Mouse (Mus musculus) hindbrain, embryonic 15.5 days (tissue): ENCODE measurements around the gene Fam71f2. TPM values are rescaled to one million over a fixed set of nuclear protein-coding genes. Genes with fewer than 3 reads are reported as not detected.

ENCODE experiments used
- ATAC-seq: fragments of 200-750 bp; cut with Nextera tagmentation; 2 replicates; pipeline ENCODE4 v1.8.0; 2017; ENCODE audit warnings: low read depth, moderate number of reproducible peaks, moderate TSS enrichment; ENCODE audit not compliant: low FRiP score
- H3K27ac ChIP-seq: fragments of 300-500 bp; sonication (generic); replicated peaks from 2 replicates; pipeline ENCODE4 v1.5.1; 2015; ENCODE audit warnings: mild to moderate bottlenecking, inconsistent platforms
- H3K27me3 ChIP-seq: fragments of 300-500 bp; sonication (generic); 2 replicates; pipeline ENCODE4 v1.6.1; 2015; ENCODE audit warnings: control low read depth, inconsistent platforms
- H3K36me3 ChIP-seq: fragments of 300-500 bp; sonication (generic); 2 replicates; pipeline ENCODE4 v1.6.1; 2015; ENCODE audit warnings: control low read depth, inconsistent platforms
- H3K4me1 ChIP-seq: fragments of 300-500 bp; sonication (generic); replicated peaks from 2 replicates; pipeline ENCODE4 v1.6.1; 2015; ENCODE audit warnings: control low read depth, inconsistent platforms
- H3K4me2 ChIP-seq: fragments of 300-500 bp; sonication (generic); 2 replicates; pipeline ENCODE4 v1.6.1; 2015; ENCODE audit warnings: moderate library complexity, mild to moderate bottlenecking, inconsistent platforms
- H3K4me3 ChIP-seq: fragments of 300-500 bp; sonication (generic); 2 replicates; pipeline ENCODE4 v1.5.1; 2015; ENCODE audit warnings: mild to moderate bottlenecking, inconsistent platforms
- H3K9ac ChIP-seq: fragments of 300-500 bp; sonication (generic); 2 replicates; pipeline ENCODE4 v1.6.1; 2015; ENCODE audit warnings: inconsistent platforms
- H3K9me3 ChIP-seq: fragments of 300-500 bp; sonication (generic); 2 replicates; pipeline ENCODE4 v1.6.1; 2016; ENCODE audit warnings: control low read depth, inconsistent platforms
- WGBS: fragments of 180-500 bp; shearing (Covaris S2); methylation state at CpG from one replicate; pipeline ENCODE4 v1.1.7; 2015; 5-methylcytosine and 5-hydroxymethylcytosine counted together
- polyA plus RNA-seq: library from polyadenylated mRNA; unstranded; fragments of >200 nt; fragmentation: Nextera tagmentation; extraction: Ambion mirVana; gene quantifications from 2 replicates; pipeline ENCODE4 v1.2.1, GENCODE M21; 2015

Fam71f2 gene
- 0.41 and 0.51 TPM in 2 replicates for polyA plus RNA-seq

GRCm38 (mm10) chr6:29279293-29279692 lies at the start of gene Fam71f2:
Fam71f2 (plus strand) TSS chr6:29279593.
- Histone ChIP-seq H3K27ac (no peak within 1 kb of the TSS), H3K4me1 (peaks cover 2% of the 10 kb centered on the region; the same call in 1 of the 2 replicates), H3K36me3 (no peaks in the 10 kb centered on the region), H3K4me2 (no peak within 1 kb of the TSS), H3K4me3 (no peak within 1 kb of the TSS), H3K9me3 (no peaks in the 10 kb centered on the region), H3K27me3 (no peaks in the 10 kb centered on the region), H3K9ac (no peak within 1 kb of the TSS)
- ATAC-seq = no peak
- WGBS = 91% methylated on average over 8 of the region's 8 CpGs

- no peak overlapping the region for H3K4me3 ChIP-seq
- H3K9me3 ChIP-seq = no peaks in the 10 kb centered on the region
- no peak overlapping the region for H3K27ac ChIP-seq
- H3K27me3 ChIP-seq = no peaks in the 10 kb centered on the region
- no peaks in the 10 kb centered on the region for H3K4me1 ChIP-seq
- H3K36me3 ChIP-seq = no peaks in the 10 kb centered on the region
- H3K9ac ChIP-seq = no peak overlapping the region
- no peak for ATAC-seq
- no peak overlapping the region for H3K4me2 ChIP-seq
- 67% methylated on average over 6 of the region's 6 CpGs for WGBS
Measured at GRCm38 (mm10) chr6:29230386-29230785, 49.0 kb upstream of the Fam71f2 start.

GRCm38 (mm10) chr6:29231799-29232198 lies 47.6 kb upstream of the Fam71f2 start:
- Histone ChIP-seq H3K4me2 (no peak overlapping the region), H3K36me3 (no peaks in the 10 kb centered on the region), H3K4me1 (no peaks in the 10 kb centered on the region), H3K27ac (no peak overlapping the region), H3K9me3 (no peaks in the 10 kb centered on the region), H3K9ac (no peak overlapping the region), H3K4me3 (no peak overlapping the region), H3K27me3 (no peaks in the 10 kb centered on the region)
- WGBS = 77% methylated on average over 3 of the region's 3 CpGs
- no peak for ATAC-seq

DNA sequence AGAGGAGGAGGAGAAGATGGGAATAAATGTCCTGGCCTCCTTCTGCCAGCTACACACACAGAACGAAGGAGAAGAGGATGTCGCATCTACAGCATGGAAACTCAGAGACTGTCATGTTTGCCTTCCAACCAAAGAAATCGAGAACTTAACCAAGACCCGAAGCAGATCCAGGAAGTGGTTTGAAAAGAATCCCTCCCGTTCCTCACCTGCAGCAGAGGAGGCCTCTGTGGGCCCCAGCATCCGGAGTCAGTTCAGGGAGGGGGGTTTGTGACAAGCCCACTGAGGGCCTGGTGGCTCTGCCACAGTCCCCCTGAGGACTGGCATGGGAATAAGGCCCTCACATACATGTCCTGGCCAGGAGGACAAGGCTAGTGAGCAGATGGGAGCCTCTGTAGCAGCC lies 47.1 kb upstream of the Fam71f2 start:
- no peak overlapping the region for H3K4me3 ChIP-seq

DNA sequence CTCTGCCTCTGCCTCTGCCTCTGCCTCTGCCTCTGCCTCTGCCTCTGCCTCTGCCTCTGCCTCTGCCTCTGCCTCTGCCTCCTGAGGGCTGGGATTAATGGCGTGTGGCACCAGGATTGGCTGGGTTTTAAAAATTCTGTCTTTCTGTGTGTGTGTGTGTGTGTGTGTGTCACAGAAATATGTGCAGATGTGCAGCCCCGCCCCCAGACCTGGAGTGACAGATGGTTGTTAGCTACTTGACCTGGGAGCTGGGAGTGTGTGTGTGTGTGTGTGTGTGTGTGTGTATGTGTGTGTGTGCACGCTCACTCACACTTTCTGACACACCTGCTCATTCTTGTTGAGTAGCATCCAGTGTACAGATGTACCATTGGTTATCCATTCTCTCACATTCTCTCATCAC lies 45.7 kb upstream of the Fam71f2 start:
- H3K9me3 ChIP-seq = no peaks in the 10 kb centered on the region
- 68% methylated on average over 3 of the region's 3 CpGs for WGBS
- no peak overlapping the region for H3K4me2 ChIP-seq
- H3K9ac ChIP-seq = no peak overlapping the region
- no peaks in the 10 kb centered on the region for H3K4me1 ChIP-seq
- no peak for ATAC-seq
- no peaks in the 10 kb centered on the region for H3K27me3 ChIP-seq
- no peak overlapping the region for H3K4me3 ChIP-seq
- H3K36me3 ChIP-seq = no peaks in the 10 kb centered on the region
- H3K27ac ChIP-seq = no peak overlapping the region

More for the DNA sequence above, 47.1 kb upstream of the Fam71f2 start:
- 82% methylated on average over 6 of the region's 6 CpGs for WGBS
- Histone ChIP-seq H3K4me2 (no peak overlapping the region), H3K27me3 (no peaks in the 10 kb centered on the region), H3K9ac (no peak overlapping the region), H3K9me3 (no peaks in the 10 kb centered on the region), H3K36me3 (no peaks in the 10 kb centered on the region), H3K27ac (no peak overlapping the region), H3K4me1 (no peaks in the 10 kb centered on the region)
- ATAC-seq = no peak

GRCm38 (mm10) chr6:29234272-29234671 lies 45.1 kb upstream of the Fam71f2 start:
- 48% methylated on average over 8 of the region's 8 CpGs for WGBS
- Histone ChIP-seq H3K4me1 (no peaks in the 10 kb centered on the region), H3K9me3 (no peaks in the 10 kb centered on the region), H3K4me3 (no peak overlapping the region), H3K27me3 (no peaks in the 10 kb centered on the region), H3K36me3 (no peaks in the 10 kb centered on the region), H3K4me2 (no peak overlapping the region), H3K9ac (no peak overlapping the region), H3K27ac (no peak overlapping the region)
- ATAC-seq = no peak

DNA sequence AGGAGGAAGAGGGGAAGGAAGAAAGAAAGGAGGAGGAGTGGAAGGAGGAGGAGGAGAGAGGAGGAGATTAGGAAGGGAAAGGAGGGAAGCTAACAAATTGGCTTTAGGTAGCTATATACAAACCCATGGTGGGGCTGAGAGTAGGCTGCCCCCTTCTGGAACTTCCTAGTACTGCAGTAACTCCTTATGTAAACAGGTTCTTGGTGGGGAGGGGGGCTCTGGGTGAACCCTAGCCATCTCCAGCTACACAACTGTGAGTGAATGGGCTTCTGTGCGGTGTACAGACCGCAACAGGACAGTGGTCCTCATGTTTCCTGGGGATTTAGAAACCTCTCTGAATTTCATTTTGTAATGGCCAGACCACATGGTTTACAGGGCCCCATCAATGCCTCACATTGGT lies 38.6 kb upstream of the Fam71f2 start:
- no peaks in the 10 kb centered on the region for H3K9me3 ChIP-seq
- H3K36me3 ChIP-seq = no peaks in the 10 kb centered on the region
- no peak overlapping the region for H3K4me3 ChIP-seq
- H3K27me3 ChIP-seq = no peaks in the 10 kb centered on the region
- H3K9ac ChIP-seq = no peak overlapping the region
- no peaks in the 10 kb centered on the region for H3K4me1 ChIP-seq
- ATAC-seq = no peak
- H3K4me2 ChIP-seq = no peak overlapping the region
- 25% methylated on average over 2 of the region's 2 CpGs for WGBS
- no peak overlapping the region for H3K27ac ChIP-seq

DNA sequence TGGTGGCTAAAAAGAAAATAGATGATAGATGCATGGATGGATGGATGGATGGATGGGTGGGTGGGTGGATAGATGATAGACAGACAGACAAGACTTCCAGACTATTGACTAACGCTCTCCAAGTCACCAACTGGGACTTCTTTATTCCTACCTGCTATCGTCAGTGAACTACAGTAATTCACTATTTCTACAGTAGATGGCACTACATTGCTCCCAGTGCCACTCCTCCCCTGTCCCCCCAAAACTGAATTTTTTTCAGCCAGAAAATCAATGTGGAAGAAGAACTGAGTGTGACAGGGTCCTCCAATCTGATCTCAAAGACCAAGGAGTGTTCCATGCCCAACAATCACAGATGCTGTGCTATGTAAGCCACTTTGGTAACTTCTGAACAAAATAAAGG lies 37.7 kb upstream of the Fam71f2 start:
- WGBS = 58% methylated on average over 2 of the region's 2 CpGs
- H3K9me3 ChIP-seq = no peaks in the 10 kb centered on the region
- no peak overlapping the region for H3K4me3 ChIP-seq
- H3K27ac ChIP-seq = no peak overlapping the region
- ATAC-seq = no peak
- H3K36me3 ChIP-seq = no peaks in the 10 kb centered on the region
- H3K9ac ChIP-seq = no peak overlapping the region
- H3K4me1 ChIP-seq = no peaks in the 10 kb centered on the region
- H3K27me3 ChIP-seq = no peaks in the 10 kb centered on the region
- no peak overlapping the region for H3K4me2 ChIP-seq

- H3K4me3 ChIP-seq = no peak overlapping the region
- WGBS = 52% methylated on average over 1 of the region's 1 CpGs
- H3K4me2 ChIP-seq = no peak overlapping the region
- no peaks in the 10 kb centered on the region for H3K4me1 ChIP-seq
- no peaks in the 10 kb centered on the region for H3K27me3 ChIP-seq
- no peaks in the 10 kb centered on the region for H3K36me3 ChIP-seq
- no peaks in the 10 kb centered on the region for H3K9me3 ChIP-seq
- H3K9ac ChIP-seq = no peak overlapping the region
- no peak overlapping the region for H3K27ac ChIP-seq
- ATAC-seq = no peak
Measured at GRCm38 (mm10) chr6:29242265-29242664, 37.1 kb upstream of the Fam71f2 start.

DNA sequence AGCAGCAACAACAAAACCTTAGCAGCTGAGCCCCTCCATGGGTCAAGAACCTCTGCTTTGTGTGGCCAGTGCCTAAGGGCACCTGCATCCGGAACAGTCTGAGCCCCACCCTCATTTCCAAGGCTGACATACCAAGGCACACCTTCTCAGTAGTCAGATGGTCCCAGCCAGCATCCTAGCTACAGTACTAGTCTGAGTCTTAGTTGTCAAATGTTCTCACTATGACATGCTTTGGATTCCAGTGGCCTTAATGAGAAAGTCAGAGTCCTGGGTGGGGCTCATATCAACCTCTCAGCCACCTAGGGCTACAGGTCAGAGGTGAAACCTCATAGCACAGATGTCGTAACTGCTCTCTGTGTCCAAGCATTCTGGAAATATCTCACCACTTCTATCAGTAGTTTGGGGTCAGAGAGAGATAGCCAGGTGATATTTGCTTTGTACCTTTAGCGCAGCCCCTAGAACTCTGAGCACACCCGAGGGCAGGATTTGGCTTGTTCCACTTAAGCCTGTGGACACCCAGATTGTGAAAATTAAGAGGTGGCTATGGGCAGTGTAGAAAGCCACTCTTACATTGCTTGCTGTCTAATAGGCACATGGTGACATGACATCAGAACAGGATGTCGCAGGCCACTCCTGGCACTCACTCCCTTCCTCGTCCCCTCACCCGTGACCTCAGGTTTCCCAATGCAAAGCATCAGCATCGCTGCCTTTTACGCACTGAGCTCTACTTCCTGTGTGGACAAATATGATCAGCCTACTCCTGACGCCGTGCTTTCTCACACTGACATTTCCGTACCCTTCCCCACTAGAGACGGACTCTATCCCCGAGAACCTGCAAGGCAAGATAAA lies 33.9 kb upstream of the Fam71f2 start:
- no peak for ATAC-seq
- H3K4me2 ChIP-seq = no peak overlapping the region
- no peaks in the 10 kb centered on the region for H3K36me3 ChIP-seq
- H3K27ac ChIP-seq = no peak overlapping the region
- no peak overlapping the region for H3K9ac ChIP-seq
- no peak overlapping the region for H3K4me3 ChIP-seq
- 82% methylated on average over 14 of the region's 14 CpGs for WGBS
- H3K4me1 ChIP-seq = no peaks in the 10 kb centered on the region
- no peaks in the 10 kb centered on the region for H3K27me3 ChIP-seq
- H3K9me3 ChIP-seq = no peaks in the 10 kb centered on the region

DNA sequence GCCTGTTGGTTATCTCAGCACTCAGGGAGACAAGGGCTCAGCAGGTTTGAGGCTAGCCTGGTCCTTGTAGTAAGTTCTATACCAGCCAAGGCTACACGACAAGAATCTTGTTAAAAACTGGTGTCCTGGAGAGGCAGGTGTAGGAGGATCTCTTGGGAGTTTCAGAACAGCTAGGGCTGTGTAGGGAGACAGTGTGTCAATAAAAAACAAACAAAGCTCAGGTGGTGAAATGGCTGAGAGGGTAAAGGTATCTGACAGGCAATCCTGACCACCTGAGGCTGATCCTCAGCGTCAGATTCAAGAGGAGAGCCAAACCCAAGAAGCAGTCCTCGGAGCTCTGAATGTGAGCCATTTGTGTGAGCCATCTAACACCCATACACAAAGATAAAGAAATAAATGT lies 33.2 kb upstream of the Fam71f2 start:
- no peak overlapping the region for H3K27ac ChIP-seq
- no peaks in the 10 kb centered on the region for H3K36me3 ChIP-seq
- no peak overlapping the region for H3K4me3 ChIP-seq
- H3K27me3 ChIP-seq = no peaks in the 10 kb centered on the region
- H3K4me1 ChIP-seq = no peaks in the 10 kb centered on the region
- H3K9me3 ChIP-seq = no peaks in the 10 kb centered on the region
- no peak for ATAC-seq
- H3K9ac ChIP-seq = no peak overlapping the region
- WGBS = 82% methylated on average over 3 of the region's 3 CpGs
- no peak overlapping the region for H3K4me2 ChIP-seq

- H3K36me3 ChIP-seq = no peaks in the 10 kb centered on the region
Measured at GRCm38 (mm10) chr6:29246585-29246984, 32.8 kb upstream of the Fam71f2 start.

DNA sequence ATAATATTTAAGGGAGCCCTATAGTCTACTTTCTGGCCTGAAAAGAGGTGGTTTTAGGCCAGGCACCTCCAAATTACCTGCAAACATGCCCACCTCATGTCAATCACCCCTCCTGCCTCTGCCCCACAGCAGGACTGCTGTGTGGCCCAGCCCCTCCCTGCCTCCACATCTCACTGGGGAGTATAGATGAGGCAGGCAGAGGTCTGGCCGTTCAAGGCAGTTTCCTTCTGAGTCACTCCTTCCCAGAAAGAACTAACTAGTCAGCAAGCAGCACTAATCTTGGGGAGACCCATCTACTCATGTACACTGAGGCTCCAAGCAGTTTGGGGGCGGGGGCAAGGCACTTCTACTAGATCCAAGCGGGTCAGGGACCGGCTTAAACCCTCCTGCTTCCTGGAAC lies 32.3 kb upstream of the Fam71f2 start:
- Histone ChIP-seq H3K27ac (no peak overlapping the region), H3K4me3 (no peak overlapping the region), H3K9ac (no peak overlapping the region), H3K9me3 (no peaks in the 10 kb centered on the region), H3K36me3 (no peaks in the 10 kb centered on the region), H3K27me3 (no peaks in the 10 kb centered on the region), H3K4me1 (no peaks in the 10 kb centered on the region), H3K4me2 (no peak overlapping the region)
- 51% methylated on average over 4 of the region's 4 CpGs for WGBS
- ATAC-seq = no peak

More at GRCm38 (mm10) chr6:29246585-29246984, 32.8 kb upstream of the Fam71f2 start:
- Histone ChIP-seq H3K4me1 (no peaks in the 10 kb centered on the region), H3K27me3 (no peaks in the 10 kb centered on the region), H3K9ac (no peak overlapping the region), H3K27ac (no peak overlapping the region), H3K9me3 (no peaks in the 10 kb centered on the region), H3K4me2 (no peak overlapping the region), H3K4me3 (no peak overlapping the region)
- no peak for ATAC-seq
- WGBS = 56% methylated on average over 5 of the region's 5 CpGs
